Mouse (Mus musculus): ENCODE results near the gene Dnlz. TPM values are rescaled to one million over a fixed set of nuclear protein-coding genes. Genes with fewer than 3 reads are reported as not detected.
"Not testable (repeated sequence)": the region's sequence is repeated elsewhere in the genome, so short reads cannot be mapped to it uniquely, and the experiment has no call there.

The Dnlz gene
- polyA plus RNA-seq, 1 experiment from 2014 or later = 32.1 TPM

GRCm38 (mm10) chr2:26389154-26389690 is 37.3 kb upstream of the Dnlz start, which contains the start of the genes Entr1 and Pmpca:
TSS of gene Entr1 (minus strand) at chr2:26389316.
TSS of gene Pmpca (plus strand) at chr2:26389339.
- no peak for TF ChIP-seq CTCF (IDR thresholded peaks at IDR 0.05; ENCODE audit: low read depth)
- Histone ChIP-seq H3K4me1 (ENCODE audit: insufficient read depth) (peaks cover 5% of the 10 kb centered on the region; the same call in 1 of the 2 replicates), H3K27ac (ENCODE audit: low read depth) (peak within 1 kb of the TSS; percentile 58; the same call in 1 of the 2 replicates), H3K9me3 (ENCODE audit: low read depth, low read length) (no peaks in the 10 kb centered on the region), H3K36me3 (ENCODE audit: insufficient read depth) (peaks cover 73% of the 10 kb centered on the region), H3K4me3 (ENCODE audit: low read depth, low read length) (peak within 1 kb of the TSS; percentile 98), H3K4me2 (peak within 1 kb of the TSS; percentile 94), H3K27me3 (ENCODE audit: insufficient read depth, low read length) (no peaks in the 10 kb centered on the region), H3K9ac (peak within 1 kb of the TSS; percentile 89)
- ATAC-seq (ENCODE audit: insufficient read depth) (peak; percentile 92), DNase-seq (peak; percentile 95)
- under 1% methylated on average over 60 of the region's 60 CpGs for WGBS

- Histone ChIP-seq H3K4me3 (ENCODE audit: low read depth, low read length) (peak overlapping the region; percentile 98), H3K9me3 (ENCODE audit: low read depth, low read length) (no peaks in the 10 kb centered on the region), H3K9ac (peak overlapping the region; percentile 89), H3K4me1 (ENCODE audit: insufficient read depth) (peaks cover 5% of the 10 kb centered on the region; the same call in 1 of the 2 replicates), H3K27ac (ENCODE audit: low read depth) (peak overlapping the region; percentile 58; the same call in 1 of the 2 replicates), H3K27me3 (ENCODE audit: insufficient read depth, low read length) (no peaks in the 10 kb centered on the region), H3K36me3 (ENCODE audit: insufficient read depth) (peaks cover 73% of the 10 kb centered on the region), H3K4me2 (peak overlapping the region; percentile 94)
- no peak for DNase-seq
- under 1% methylated on average over 43 of the region's 45 CpGs for WGBS
- no peak for TF ChIP-seq CTCF (IDR thresholded peaks at IDR 0.05; ENCODE audit: low read depth)
- ATAC-seq (ENCODE audit: insufficient read depth) = peak; percentile 57
These were observed 36.8 kb upstream of the Dnlz start for GRCm38 (mm10) chr2:26388682-26389153.

- H3K36me3 ChIP-seq (ENCODE audit: insufficient read depth) = peaks cover 73% of the 10 kb centered on the region
- peaks cover 5% of the 10 kb centered on the region; the same call in 1 of the 2 replicates for H3K4me1 ChIP-seq (ENCODE audit: insufficient read depth)
- peak overlapping the region; percentile 89; the same call in 1 of the 2 replicates for H3K9ac ChIP-seq
- no peak overlapping the region for H3K27ac ChIP-seq (ENCODE audit: low read depth)
- no peak for ATAC-seq (ENCODE audit: insufficient read depth)
- H3K27me3 ChIP-seq (ENCODE audit: insufficient read depth, low read length) = no peaks in the 10 kb centered on the region
- H3K9me3 ChIP-seq (ENCODE audit: low read depth, low read length) = no peaks in the 10 kb centered on the region
- WGBS = 79% methylated on average over 3 of the region's 3 CpGs
- TF ChIP-seq CTCF (IDR thresholded peaks at IDR 0.05; ENCODE audit: low read depth) = no peak
- peak overlapping the region; percentile 98 for H3K4me3 ChIP-seq (ENCODE audit: low read depth, low read length)
- no peak for DNase-seq
- H3K4me2 ChIP-seq = peak overlapping the region; percentile 94
These were observed 35.8 kb upstream of the Dnlz start for GRCm38 (mm10) chr2:26387713-26388112.

GRCm38 (mm10) chr2:26380871-26381270 is 29.0 kb upstream of the Dnlz start:
- Histone ChIP-seq H3K9ac (peak overlapping the region; percentile 80), H3K36me3 (ENCODE audit: insufficient read depth) (peaks cover 65% of the 10 kb centered on the region), H3K4me3 (ENCODE audit: low read depth, low read length) (peak overlapping the region; percentile 81), H3K4me2 (peak overlapping the region; percentile 92)
- not testable (repeated sequence) for H3K4me1 ChIP-seq (ENCODE audit: insufficient read depth); H3K9me3 ChIP-seq (ENCODE audit: low read depth, low read length); H3K27ac ChIP-seq (ENCODE audit: low read depth); DNase-seq; H3K27me3 ChIP-seq (ENCODE audit: insufficient read depth, low read length)
- 25% methylated on average over 6 of the region's 6 CpGs for WGBS
- peak; percentile 33; the same call in 1 of the 2 replicates for ATAC-seq (ENCODE audit: insufficient read depth)

GRCm38 (mm10) chr2:26380131-26380771 is 28.3 kb upstream of the Dnlz start, which contains the start of gene Snapc4:
TSS of gene Snapc4 (minus strand) at chr2:26380653.
- peaks cover 65% of the 10 kb centered on the region for H3K36me3 ChIP-seq (ENCODE audit: insufficient read depth)
- ATAC-seq (ENCODE audit: insufficient read depth) = peak; percentile 97
- under 1% methylated on average over 38 of the region's 38 CpGs for WGBS

GRCm38 (mm10) chr2:26372396-26372795 is 20.5 kb upstream of the Dnlz start:
- ATAC-seq (ENCODE audit: insufficient read depth) (no peak), DNase-seq (no peak)
- H3K27ac ChIP-seq (ENCODE audit: low read depth) = no peak overlapping the region
- no peak overlapping the region for H3K4me3 ChIP-seq (ENCODE audit: low read depth, low read length)
- H3K4me2 ChIP-seq = no peak overlapping the region
- H3K36me3 ChIP-seq (ENCODE audit: insufficient read depth) = peaks cover 98% of the 10 kb centered on the region
- H3K9ac ChIP-seq = no peak overlapping the region
- no peaks in the 10 kb centered on the region for H3K9me3 ChIP-seq (ENCODE audit: low read depth, low read length)
- H3K4me1 ChIP-seq (ENCODE audit: insufficient read depth) = no peaks in the 10 kb centered on the region
- no peaks in the 10 kb centered on the region for H3K27me3 ChIP-seq (ENCODE audit: insufficient read depth, low read length)
- WGBS = 93% methylated on average over 8 of the region's 8 CpGs
- TF ChIP-seq CTCF (IDR thresholded peaks at IDR 0.05; ENCODE audit: low read depth) = no peak

More at GRCm38 (mm10) chr2:26380131-26380771, 28.3 kb upstream of the Dnlz start, which contains the start of gene Snapc4:
- TF ChIP-seq CTCF (IDR thresholded peaks at IDR 0.05; ENCODE audit: low read depth) = no peak
- H3K9ac ChIP-seq = peak within 1 kb of the TSS; percentile 80
- DNase-seq = peak; percentile 91
- H3K27ac ChIP-seq (ENCODE audit: low read depth) = peak within 1 kb of the TSS; percentile 61; the same call in 1 of the 2 replicates
- H3K4me2 ChIP-seq = peak within 1 kb of the TSS; percentile 92
- H3K9me3 ChIP-seq (ENCODE audit: low read depth, low read length) = no peaks in the 10 kb centered on the region
- no peaks in the 10 kb centered on the region for H3K27me3 ChIP-seq (ENCODE audit: insufficient read depth, low read length)
- H3K4me3 ChIP-seq (ENCODE audit: low read depth, low read length) = peak within 1 kb of the TSS; percentile 81
- no peaks in the 10 kb centered on the region for H3K4me1 ChIP-seq (ENCODE audit: insufficient read depth)

GRCm38 (mm10) chr2:26368572-26368971 is 16.7 kb upstream of the Dnlz start:
- TF ChIP-seq CTCF (IDR thresholded peaks at IDR 0.05; ENCODE audit: low read depth) = no peak
- no peaks in the 10 kb centered on the region for H3K4me1 ChIP-seq (ENCODE audit: insufficient read depth)
- no peak overlapping the region for H3K4me3 ChIP-seq (ENCODE audit: low read depth, low read length)
- no peak overlapping the region for H3K27ac ChIP-seq (ENCODE audit: low read depth)
- no peak for DNase-seq
- WGBS = 90% methylated on average over 1 of the region's 1 CpGs
- H3K27me3 ChIP-seq (ENCODE audit: insufficient read depth, low read length) = no peaks in the 10 kb centered on the region
- no peak for ATAC-seq (ENCODE audit: insufficient read depth)
- H3K36me3 ChIP-seq (ENCODE audit: insufficient read depth) = peaks cover 97% of the 10 kb centered on the region
- H3K4me2 ChIP-seq = no peak overlapping the region
- H3K9me3 ChIP-seq (ENCODE audit: low read depth, low read length) = no peaks in the 10 kb centered on the region
- no peak overlapping the region for H3K9ac ChIP-seq

Data from lung, embryonic 14.5 days (tissue).